Mouse (Mus musculus) lung, postnatal 4 days (tissue): ENCODE results near the gene Dnmt3a.

ENCODE experiments used
- DNase-seq, 2 experiments: peaks; one replicate each; pipeline ENCODE4 v3.0.0; 2021

The Dnmt3a gene

GRCm38 (mm10) chr12:3856748-3857147, 50.9 kb downstream of the Dnmt3a start:
- DNase-seq, result no peak

GRCm38 (mm10) chr12:3857231-3857630, 51.4 kb downstream of the Dnmt3a start:
- no peak for DNase-seq

GRCm38 (mm10) chr12:3857773-3858172, 52.0 kb downstream of the Dnmt3a start:
- no peak for DNase-seq

- DNase-seq, result no peak
Observed at GRCm38 (mm10) chr12:3858754-3859153, 52.9 kb downstream of the Dnmt3a start.

GRCm38 (mm10) chr12:3859545-3859944, 53.7 kb downstream of the Dnmt3a start:
- no peak for DNase-seq

- no peak for DNase-seq
Observed at GRCm38 (mm10) chr12:3860005-3860404, 54.2 kb downstream of the Dnmt3a start.

- DNase-seq, result no peak
Observed at GRCm38 (mm10) chr12:3861665-3862228, 55.9 kb downstream of the Dnmt3a start.

GRCm38 (mm10) chr12:3862253-3862652, 56.4 kb downstream of the Dnmt3a start:
- DNase-seq, result no peak

- no peak for DNase-seq
Observed at GRCm38 (mm10) chr12:3864208-3864607, 58.4 kb downstream of the Dnmt3a start.

- DNase-seq, result no peak
Observed at GRCm38 (mm10) chr12:3865594-3865993, 59.8 kb downstream of the Dnmt3a start.

- DNase-seq, result peak; percentile 46 to 55
Observed at GRCm38 (mm10) chr12:3866654-3867370, 61.0 kb downstream of the Dnmt3a start.

- no peak for DNase-seq
Observed at GRCm38 (mm10) chr12:3868115-3868514, 62.3 kb downstream of the Dnmt3a start.

GRCm38 (mm10) chr12:3868676-3869458, 63.1 kb downstream of the Dnmt3a start:
- peak; percentile 47 to 66 for DNase-seq

- no peak for DNase-seq
Observed at GRCm38 (mm10) chr12:3870024-3870423, 64.2 kb downstream of the Dnmt3a start.

GRCm38 (mm10) chr12:3870859-3871462, 65.2 kb downstream of the Dnmt3a start:
- peak; percentile 64 to 65 for DNase-seq

GRCm38 (mm10) chr12:3871637-3872036, 65.8 kb downstream of the Dnmt3a start:
- peak; percentile 85 to 89 for DNase-seq

GRCm38 (mm10) chr12:3872410-3873230, 66.8 kb downstream of the Dnmt3a start:
- DNase-seq, result no peak

- DNase-seq, result no peak
Observed at GRCm38 (mm10) chr12:3875474-3875873, 69.7 kb downstream of the Dnmt3a start.

GRCm38 (mm10) chr12:3877376-3877775, 71.6 kb downstream of the Dnmt3a start:
- no peak for DNase-seq

GRCm38 (mm10) chr12:3881474-3881873, 75.7 kb downstream of the Dnmt3a start:
- DNase-seq, result no peak

- no peak for DNase-seq
Observed at GRCm38 (mm10) chr12:3884892-3885493, 79.2 kb downstream of the Dnmt3a start.

GRCm38 (mm10) chr12:3886601-3887000, 80.8 kb downstream of the Dnmt3a start:
- no peak for DNase-seq
